Mouse (Mus musculus): ENCODE data around the gene Galnt10.

The Galnt10 gene

DNA sequence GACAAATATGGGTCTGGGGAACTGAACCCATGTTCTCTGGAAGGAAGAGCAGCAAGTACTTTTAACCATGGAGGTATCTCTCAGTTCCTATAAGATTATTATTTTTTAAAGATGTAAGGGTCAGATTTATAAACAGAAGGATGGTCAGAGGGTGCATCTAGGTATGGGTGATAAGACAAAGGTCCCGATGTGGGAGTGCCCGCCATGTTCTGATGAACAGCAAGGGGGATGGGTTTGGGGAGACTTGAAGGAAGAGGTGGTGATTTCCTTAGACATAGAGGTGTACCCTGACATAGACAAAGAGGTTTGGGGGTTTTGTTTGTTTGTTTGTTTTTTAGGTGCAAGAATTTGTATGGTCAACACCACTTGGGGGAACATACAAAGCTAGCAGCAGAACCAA lies 1.6 kb upstream of the Galnt10 start:
- DNase-seq, result peak in 1 of 2 experiments; percentile 17

DNA sequence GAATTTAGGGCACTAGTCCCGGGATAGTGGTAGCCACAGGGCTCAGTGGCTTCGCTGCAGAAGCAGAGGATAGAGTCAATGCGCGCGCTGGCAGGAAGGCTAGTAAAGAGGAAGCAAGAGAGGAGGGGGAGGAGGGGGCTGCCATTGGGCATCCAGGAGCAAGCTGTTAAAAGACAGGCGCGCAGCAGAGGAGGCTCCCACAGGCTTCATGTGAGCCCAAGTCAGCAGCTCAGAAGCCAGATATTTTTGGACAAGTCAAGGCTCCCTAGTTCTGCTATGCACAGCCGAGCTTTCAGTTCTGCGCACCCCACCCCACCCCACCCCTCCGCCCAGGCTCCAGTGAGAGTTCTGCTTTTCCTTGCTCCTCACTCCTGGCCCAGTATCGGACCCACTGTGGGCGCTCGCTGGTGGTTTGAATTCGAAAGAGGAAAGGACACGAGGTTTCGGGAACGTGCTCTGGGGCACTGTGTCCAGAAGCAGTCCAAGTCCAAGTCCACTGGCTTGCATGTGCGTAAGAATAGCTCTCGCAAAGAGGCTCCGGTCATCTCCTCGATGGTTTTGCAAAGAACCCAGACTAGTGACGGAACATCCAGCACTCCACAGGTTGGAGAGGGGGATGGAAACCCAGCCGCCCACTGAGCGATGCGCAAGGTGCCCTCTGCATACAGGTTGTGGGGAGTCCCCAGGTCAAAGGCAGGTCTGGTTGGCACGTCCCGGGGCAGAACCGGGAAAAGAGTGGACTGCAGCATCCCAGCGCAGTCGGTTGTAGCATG lies 811 bp upstream of the Galnt10 start:
- DNase-seq, result peak; percentile 32 to 45

DNA sequence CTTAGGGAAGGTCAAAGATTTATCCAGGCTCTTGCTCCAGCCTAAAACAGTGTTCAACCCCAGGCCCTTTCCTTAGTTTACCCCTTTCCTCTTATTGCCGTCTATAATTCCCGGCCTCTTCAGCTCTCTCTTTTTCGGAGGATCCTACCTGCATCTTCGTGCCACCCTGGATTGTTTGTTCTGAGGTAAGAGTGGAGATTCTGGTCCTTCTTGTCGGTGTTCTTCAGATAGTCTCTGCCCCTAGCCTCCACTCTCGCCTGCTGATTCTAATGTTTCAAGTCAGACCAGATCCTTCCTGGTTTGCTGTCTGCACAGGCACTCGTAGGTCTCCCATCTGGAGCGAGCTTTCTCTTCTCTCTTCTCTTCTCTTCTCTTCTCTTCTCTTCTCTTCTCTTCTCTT lies 605 bp downstream of the Galnt10 start:
- DNase-seq, result peak in 1 of 2 experiments; percentile 32

DNA sequence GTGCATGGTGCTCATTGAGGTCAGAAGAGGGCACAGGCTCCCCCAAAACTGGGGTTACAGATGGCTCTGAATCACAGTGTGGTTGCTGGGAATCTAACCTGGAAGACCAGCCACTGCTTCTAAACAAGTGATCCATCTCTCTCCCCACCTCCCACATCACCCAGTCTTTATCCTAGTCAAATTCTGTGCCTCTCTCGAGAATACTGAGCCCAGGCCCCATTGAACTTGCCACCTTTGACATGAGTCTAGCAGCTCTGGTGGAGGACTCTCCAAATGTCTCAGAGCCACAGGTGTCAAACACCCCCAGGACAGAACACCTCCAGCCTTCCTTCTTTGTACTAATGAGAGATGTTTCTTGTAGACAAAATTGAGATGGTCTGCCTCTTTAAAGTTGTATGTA lies 1.2 kb downstream of the Galnt10 start:
- DNase-seq, result peak in 1 of 2 experiments; percentile 9

DNA sequence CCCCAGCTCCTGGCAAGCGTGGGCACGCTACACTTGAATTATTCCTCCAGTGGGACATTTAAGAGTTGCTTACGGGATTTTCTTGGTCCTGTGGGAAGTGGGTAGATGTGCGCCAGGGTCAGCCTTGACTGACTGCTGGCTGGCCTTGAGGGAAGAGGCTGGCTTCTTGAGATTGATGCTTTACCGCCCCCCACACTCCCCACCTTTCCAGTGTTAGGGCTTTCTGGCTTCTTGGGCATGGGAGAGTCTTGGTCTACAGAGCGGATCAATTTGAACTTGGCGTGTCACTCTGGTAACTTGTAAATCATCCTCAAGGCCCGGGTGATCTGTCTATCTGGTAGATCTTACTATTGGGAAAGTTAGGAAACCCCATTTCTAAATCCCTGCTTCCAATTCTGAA lies 1.7 kb downstream of the Galnt10 start:
- DNase-seq, result no peak

DNA sequence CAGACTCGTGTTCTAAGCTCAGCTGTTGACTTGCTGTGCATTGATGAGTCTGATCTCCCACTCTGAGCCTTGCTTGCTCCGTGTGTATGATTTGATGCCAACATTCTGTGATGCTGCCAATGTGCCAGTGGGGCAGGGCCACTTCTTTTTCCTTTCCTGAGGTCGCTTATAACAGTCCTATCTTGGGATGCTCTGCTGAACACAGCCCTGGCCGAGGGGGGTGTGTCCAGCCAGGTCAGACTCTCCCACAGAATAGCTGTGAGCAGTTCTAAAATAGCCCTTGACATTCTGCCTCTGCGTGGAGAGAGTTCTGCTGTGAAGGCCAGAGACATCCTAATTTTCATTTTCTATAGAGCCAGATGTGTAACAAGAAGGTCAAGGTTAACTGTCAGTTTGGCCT lies 2.2 kb downstream of the Galnt10 start:
- peak in 1 of 2 experiments; percentile 24 for DNase-seq

DNA sequence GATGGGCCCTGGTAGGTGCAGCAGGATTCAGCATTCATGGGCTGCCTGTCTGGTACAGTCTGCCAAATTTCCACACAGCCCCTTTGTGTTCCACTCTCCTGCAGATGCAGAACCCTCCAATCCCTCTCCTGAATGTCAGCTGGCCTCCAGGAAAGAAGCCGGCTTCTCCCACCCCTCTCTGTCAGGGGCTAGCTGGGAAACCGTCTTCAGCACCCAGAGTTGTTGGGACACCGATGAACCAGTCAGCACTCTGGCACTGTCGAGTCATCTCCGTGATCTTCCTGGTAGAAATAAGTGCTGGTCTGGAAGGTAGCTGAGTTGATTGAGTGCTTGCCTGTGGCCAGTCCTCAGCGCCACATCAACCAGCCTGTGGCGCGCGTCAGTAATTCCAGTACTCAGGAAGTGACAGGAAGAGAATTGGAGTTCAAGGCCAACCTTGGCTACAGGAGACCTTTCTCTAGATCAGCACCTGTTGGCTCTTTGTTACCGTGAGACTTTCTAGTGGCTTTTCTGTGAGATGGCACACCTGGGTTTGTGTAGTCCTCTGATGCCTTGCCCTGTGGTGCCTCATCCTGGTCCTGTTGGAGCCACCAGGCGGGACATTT lies 3.1 kb downstream of the Galnt10 start:
- DNase-seq, result peak in 1 of 2 experiments; percentile 32

DNA sequence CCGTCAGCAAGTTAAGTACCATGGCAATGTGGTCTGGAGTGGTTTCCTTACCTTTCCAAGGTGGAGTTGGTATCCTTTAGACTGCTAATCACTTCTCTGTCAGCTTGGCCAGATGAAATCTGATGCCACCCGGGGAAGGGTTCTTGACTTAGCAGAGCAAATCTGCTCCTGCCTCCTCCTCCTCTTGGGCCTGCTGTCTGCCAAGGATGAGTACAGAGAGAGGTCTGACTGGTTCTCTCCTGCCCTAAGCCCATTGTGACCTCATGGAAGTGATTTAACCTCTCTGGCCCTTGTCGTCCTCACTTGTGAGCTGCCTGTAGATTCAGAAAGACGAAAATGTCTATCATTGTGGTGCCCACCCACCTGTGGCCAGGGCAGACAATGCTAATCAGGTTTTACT lies 4.0 kb downstream of the Galnt10 start:
- DNase-seq, result peak in 1 of 2 experiments; percentile 22

DNA sequence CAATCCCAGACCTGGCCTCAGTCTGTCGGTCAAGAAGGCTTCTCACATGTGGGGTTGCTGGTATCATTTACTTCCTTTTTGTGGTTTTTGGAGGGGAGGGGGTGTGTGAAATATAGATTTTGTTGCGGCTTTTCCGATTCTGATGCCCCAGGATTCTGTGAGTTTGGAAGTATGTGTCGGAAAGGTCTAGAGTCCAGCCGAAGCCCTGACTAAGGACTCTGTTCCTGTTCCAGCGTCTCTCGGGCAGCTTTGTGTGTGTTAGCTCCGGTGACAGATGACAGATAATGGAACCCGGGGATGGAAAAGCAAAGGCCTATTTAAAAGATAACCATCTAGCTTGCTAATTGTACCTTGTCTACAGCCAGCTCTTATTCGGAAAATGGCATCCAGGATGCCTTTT lies 4.4 kb downstream of the Galnt10 start:
- DNase-seq, result peak in 1 of 2 experiments; percentile 2

DNA sequence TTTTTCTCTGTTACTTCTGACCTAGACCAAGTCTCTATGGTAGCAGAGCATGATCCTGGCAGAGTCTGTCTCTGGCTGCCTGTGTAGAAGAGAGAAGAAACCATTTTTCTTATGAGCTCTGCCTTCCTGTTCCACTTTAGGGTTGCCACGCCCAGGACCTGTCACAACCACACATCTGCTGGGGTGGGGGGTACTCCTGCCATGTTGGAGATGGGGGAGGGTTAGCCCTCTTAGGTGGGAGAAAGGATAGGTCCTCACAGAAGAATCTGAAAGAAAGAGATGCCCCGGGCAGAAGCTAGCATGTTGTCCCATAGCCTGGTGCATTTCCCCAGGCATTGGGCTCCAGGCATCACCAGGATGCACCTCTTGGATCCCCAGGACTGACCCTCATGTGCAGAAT lies 5.6 kb downstream of the Galnt10 start:
- no peak for DNase-seq

DNA sequence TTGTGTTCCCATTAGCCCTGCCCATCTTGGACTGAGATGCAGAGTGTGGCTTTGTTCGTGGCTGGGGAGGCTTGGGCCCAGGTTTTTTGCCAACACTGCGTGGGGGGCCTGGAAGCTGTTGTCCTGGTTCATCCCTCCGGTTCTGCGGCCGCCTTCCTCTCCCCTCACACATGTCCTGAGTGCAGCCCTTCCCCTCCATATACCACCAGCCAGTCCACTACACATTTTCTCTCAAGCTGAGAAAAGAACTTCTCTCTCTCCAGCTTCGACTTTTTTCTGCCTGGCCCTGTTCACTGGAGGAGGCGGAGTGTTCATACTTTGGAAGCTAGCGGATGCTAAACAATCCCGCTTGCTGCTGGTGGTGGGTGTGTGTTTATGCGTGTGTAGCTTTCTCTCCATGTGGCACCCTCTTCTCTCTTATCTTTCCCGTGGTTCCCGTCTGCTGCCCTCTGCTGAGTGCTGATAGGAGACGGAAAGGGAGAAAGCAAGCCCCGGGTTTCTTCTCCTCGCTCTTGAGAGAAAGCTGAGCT lies 6.1 kb downstream of the Galnt10 start:
- peak in 1 of 2 experiments; percentile 40 for DNase-seq

DNA sequence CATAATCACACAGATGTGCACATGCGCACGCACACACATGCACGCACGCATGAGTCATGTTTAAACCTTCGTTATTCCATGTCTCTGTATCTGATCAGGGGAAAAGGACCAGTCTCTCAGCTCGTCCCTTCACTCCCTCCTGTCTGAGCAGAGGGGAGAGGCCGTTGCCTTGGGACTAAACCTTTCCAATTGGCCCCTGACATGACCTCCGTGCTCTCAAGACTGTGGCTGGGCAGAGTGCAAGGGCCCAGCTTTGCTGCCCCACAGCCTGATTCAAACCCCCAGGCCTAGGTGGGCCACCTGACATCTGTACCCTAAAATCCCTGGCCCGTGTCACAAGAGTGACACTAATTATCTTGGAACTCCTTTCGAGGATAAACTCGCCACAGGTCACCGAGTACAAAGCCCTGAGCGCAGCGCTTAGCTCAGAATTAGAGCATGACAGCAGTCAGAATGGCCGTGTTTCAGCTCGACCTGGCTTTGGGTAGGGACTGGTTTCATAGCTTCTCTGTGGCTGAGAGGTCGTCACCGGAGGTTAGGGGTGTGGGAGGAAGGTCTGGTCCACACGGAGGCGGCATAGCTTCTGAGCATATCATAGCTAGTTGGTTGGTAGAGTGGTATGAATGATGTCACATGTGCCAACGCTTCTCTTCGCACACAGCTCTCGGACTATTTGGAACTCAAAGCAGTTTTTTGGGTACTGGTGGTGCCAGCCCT lies 7.1 kb downstream of the Galnt10 start:
- peak in 1 of 2 experiments; percentile 36 for DNase-seq

DNA sequence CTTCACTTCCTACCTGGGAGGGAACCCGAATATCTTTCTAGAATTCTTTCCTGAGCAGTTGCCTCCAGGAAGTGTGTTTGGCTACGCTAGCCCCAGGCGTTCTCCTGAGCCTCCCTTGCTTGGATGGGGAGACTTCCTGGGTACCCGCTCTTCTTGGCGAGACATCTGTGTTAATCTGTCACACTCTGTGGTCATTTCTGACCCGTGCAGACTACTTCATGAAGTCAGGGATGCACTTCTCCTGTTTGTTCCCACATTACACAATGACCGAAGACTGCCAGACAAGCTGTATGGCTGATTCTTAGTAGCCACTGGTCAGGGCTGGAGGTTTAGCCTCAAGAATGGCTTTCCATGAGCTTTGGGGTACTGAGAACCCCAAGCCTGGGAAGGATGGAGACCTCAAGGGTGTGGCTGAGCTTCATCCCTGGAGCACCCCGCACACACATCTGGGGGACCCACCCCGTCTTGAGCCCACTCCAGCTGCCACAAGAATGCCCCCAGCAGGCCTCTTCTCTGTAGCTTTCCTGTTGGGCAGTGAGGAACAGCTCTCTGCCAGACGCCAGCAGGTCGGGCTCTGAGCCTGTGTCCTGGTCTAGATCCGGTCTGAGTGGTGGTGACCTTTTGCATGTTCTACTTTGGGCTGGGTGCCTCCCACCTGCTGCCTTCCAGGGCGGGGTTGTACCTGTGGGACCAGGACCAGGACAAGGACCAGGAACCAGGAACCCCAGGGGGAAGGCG lies 7.8 kb downstream of the Galnt10 start:
- peak in 1 of 2 experiments; percentile 26 for DNase-seq

DNA sequence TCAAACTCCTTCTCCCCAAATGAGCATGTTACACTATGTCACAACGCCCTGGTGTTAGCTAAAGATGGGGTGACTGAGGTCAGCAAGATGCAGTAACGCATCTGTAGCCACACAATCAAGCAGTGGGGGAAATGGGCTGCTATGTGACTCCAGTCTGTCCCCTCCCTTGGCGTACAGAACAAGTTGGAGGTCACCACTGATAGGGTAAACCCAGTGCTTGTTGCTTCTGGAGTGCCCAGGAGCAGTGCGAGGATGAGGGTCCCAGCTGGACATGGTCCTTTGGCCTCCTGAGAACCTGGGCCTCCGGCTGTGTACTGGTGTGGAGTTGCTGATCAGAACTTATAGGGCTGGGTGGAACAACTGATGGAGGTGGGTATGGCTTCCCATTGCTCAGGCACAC lies 8.6 kb downstream of the Galnt10 start:
- DNase-seq, result peak in 1 of 2 experiments; percentile 17

DNA sequence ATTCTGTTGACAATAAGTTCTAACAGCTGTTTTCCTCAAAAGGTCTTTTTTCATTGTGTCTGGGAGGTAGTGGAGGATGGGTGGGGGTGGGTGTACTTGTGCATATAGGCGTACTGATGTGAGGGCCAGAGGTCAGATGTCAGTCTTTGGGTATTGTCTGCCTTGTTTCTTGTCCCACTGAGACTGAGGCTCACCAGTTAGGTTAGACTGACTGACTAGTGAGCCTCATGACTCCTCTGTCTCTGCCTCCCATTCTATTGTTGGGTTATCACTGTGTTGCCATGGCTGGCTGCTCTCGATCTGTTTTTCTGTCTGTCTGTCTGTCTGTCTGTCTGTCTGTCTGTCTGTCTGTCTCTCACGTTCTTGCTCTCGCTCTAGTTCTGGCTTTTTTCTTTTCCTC lies 9.1 kb downstream of the Galnt10 start:
- peak in 1 of 2 experiments; percentile 6 for DNase-seq

DNA sequence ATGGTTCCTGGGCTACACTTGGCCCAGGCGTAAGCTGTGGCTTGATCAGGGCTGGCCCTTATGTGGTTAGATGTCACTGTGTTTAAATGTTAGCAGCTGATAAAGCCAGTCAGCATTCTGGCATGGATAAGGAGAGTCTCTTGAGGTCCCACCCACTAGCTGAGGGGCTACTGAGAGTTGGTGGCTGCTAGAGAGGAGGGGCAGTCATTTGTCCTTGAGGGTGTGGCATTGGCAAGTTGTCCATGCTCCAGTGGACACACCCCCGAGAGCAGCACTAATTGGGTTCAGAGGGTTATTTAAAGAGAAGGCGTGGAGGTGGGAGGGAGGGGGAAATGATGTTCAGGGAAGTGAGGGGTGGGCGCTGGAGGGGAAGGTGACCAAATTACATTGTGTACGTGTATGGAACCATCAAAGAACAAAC lies 9.7 kb downstream of the Galnt10 start:
- peak in 1 of 2 experiments; percentile 36 for DNase-seq

DNA sequence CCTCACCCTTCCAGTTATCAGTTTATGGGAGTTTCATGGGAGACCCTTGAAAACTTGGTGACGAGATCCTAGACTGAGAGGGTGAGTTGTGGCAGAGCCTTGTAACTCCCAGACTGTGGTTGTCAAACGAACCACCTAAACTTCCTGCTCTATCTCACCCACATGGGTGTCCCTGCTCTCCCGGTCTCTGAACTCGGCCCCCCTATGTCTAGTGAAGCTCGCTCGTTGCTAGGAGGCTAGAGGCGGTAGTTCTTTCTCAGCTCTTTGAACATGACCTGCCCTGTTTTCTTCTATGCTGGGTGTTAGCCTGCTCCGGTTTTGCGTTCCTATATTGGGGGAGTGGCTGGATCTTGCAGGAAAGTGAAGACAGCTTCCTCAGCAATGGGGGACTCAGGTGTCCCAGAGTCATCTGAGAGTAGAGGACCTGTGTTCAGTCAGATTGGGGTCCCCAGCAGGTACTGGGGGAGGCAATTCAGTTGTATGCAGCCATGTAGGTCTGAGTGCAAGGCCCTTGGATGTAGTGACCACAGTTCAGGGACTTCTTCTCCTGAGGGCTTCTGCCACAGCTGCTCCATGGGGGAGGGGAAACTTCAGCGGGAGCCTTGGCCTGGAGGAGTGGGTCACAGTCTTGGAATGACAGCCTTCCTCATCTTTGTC lies 10.6 kb downstream of the Galnt10 start:
- DNase-seq, result peak in 1 of 2 experiments; percentile 24

DNA sequence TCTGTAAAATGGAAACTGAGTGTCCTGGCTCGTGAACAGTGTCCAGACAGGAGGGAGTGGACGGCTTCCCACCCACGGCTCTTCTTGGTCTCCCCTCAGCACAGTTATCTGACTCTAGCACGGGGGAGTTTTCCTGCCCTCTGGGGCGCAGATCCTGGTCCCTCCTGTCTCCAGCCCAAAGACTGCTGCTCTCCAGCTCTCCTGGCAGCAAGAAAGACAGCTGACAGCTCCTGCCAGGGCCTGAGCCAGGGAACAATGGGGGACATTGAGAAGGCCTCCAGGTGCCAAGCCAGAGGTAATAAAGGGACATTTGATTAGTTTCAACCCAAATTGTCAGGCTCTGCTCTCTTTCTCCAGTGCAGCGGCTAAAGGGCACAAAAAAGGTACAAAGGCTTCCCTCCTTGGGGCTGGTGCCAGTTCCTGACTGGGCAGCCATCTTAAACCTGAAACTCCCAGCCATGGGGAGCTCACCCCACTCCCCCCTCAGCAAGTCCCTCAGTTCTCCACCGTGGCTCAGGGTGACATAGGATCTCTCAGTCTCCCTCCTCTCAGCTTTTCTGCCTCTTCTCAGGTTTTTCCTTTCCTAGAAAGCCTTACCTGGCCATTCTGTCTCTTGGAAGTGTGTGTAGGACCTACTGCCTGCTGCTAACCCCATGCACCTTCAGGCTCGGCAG lies 11.5 kb downstream of the Galnt10 start:
- DNase-seq, result peak in 1 of 2 experiments; percentile 27

DNA sequence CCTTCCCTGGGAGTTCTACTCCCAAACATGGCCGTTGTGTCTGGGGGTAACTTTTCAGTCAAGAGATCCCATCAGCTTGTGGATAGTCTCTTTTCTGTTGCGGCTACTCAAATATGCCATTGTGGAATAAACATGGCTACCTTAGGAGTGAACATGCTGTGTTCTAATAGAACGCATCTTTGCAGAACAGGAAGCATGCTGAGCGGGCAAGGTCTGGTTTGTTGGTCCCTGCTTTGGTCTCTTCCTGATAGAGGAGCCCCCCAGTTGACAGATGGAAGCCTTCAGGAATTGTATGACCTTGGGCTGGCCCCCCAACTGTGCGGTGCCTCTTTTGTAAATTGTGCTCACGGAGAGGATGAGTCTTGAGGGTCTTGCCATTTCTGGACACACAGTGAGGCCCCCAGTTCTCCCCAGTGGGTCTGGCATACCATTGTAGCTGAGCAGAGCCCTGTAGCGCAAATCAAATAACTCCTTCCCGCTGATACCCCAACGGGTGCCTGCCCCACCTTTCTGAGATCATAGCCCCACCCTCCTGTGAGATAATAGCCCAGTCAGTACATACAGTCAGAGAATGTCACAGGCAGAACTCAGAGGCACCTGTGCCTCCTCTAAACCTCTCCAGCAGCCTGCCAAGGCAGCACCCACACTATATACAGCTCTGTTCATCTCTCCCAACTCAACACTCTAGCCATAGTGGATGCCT lies 12.3 kb downstream of the Galnt10 start:
- peak in 1 of 2 experiments; percentile 20 for DNase-seq

DNA sequence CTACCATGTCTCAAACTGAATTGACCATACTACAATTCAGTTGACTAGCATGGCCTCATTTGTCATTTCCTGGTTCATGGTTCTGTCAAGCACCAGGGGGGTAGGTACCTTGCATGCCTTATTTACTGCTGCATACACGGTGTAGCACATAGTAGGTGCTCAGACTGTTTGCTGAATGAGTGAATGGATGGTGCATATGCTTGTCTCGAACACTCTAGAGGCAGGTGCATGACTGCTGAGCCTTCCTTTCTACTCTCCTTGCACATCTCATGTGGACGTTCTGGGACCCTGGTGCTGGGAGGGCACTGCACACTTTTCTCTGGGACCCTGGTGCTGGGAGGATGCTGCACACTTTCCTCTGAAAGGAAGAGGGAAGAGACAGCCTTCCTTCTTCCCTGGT lies 13.0 kb downstream of the Galnt10 start:
- peak in 1 of 2 experiments; percentile 3 for DNase-seq

DNA sequence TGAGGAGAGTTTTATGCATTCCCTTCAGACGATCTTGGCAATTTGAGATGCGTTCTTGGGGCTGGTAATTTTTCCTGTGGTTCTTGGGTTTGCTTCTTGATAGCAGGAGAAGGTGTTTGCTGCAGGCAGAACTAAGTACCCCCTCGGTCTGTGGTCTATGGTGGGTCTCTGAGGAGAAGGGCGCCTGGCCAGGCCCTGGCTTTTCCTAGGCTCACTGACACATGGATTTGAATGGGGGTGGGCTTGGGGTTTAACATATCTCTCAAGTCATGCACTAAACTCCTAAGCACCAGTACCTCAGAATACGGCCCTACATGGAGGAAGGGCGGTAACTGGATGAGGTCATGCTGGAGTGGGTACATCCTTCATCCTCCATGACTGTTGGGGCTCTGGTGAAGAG lies 13.5 kb downstream of the Galnt10 start:
- DNase-seq, result peak in 1 of 2 experiments; percentile 6

Measured in kidney, postnatal 25 days (tissue).